Mouse (Mus musculus): ENCODE results near the gene Barx1. TPM values are rescaled to one million over a fixed set of nuclear protein-coding genes. Genes with fewer than 3 reads are reported as not detected.

The Barx1 gene
- polyA plus RNA-seq, 1 experiment: not detected

DNA sequence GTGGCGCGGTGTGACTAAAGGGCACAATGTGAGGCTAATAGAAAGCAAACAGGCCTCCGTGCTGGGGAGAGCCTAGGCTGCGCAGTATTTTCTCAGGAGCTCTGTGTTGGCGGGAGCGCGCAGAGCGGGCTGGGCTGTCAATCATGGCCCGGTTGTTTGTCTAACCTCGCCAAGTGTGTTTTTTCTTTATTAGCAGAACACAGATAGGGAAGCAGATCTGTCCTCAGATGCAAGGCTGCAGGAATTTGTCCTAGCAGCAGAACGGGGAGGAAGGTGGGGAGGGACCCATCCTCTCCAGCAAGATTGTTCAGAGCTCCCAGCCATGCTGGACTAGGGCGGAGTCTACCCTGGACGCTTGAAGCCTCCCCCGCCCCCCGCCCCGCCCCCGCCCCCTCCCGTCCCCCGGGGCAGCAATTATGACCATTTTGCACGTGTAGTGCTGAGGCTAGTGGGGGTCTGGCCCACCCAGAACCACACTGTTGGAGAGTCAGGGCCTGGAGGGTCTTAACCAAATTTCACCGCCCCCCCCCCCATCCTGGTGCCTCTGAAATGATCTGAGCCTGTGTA lies 43.7 kb downstream of the Barx1 start:
- H3K27ac ChIP-seq (ENCODE audit: insufficient read depth, low read length): no peak overlapping the region
- no peaks in the 10 kb centered on the region for H3K4me1 ChIP-seq (ENCODE audit: control insufficient read depth, insufficient read depth, low read length)
- TF ChIP-seq POLR2A (IDR thresholded peaks at IDR 0.05; ENCODE audit: extremely low read depth, insufficient read depth, low read length) (no peak), CTCF (IDR thresholded peaks at IDR 0.05; ENCODE audit: extremely low read depth, insufficient read depth, low read length) (no peak)
- H3K4me3 ChIP-seq (ENCODE audit: insufficient read depth, low read length): no peak overlapping the region

DNA sequence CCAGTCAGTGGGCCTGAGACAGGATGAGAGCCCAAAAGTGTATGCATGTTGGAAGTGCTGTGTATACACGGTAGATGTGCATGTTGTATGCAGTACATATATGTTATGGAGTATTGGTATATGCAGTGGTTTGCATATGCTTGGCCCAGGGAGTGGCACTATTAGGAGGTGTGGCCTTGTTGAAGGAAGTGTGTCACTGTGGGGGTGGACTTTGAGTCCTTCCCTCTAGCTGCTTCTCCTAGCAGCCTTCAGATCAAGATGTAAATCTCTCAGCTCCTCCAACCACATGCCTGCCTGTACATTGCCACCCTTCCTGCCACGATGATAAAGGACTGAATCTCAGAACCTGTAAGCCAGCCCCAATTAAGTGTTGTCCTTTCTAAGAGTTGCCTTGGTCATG lies 49.9 kb downstream of the Barx1 start:
- no peak for TF ChIP-seq POLR2A (IDR thresholded peaks at IDR 0.05; ENCODE audit: extremely low read depth, insufficient read depth, low read length)
- TF ChIP-seq CTCF (IDR thresholded peaks at IDR 0.05; ENCODE audit: extremely low read depth, insufficient read depth, low read length): no peak
- H3K4me1 ChIP-seq (ENCODE audit: control insufficient read depth, insufficient read depth, low read length): no peaks in the 10 kb centered on the region
- no peak overlapping the region for H3K27ac ChIP-seq (ENCODE audit: insufficient read depth, low read length)
- no peak overlapping the region for H3K4me3 ChIP-seq (ENCODE audit: insufficient read depth, low read length)

DNA sequence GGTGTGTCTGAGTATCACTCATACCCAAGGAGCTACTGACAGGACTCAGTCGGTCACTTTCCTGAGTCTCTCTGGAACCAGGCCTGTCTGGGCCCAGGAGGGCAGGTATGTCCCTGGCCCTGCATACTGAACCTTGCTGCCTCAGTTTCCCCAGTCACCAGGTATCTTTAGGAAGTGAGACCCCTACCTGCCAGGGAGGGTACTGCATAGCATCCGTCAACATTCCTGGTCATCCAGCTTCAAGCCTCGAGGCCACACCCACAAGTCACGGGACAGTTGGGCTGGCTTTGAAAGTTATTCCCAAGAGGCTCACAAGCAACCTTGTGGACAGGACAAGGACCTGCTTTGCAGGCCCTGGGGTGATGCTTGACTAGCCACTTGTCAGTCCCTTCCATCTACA lies 53.3 kb downstream of the Barx1 start:
- no peaks in the 10 kb centered on the region for H3K4me1 ChIP-seq (ENCODE audit: control insufficient read depth, insufficient read depth, low read length)
- no peak overlapping the region for H3K4me3 ChIP-seq (ENCODE audit: insufficient read depth, low read length)
- TF ChIP-seq POLR2A (IDR thresholded peaks at IDR 0.05; ENCODE audit: extremely low read depth, insufficient read depth, low read length) (no peak), CTCF (IDR thresholded peaks at IDR 0.05; ENCODE audit: extremely low read depth, insufficient read depth, low read length) (peak; percentile 26)

More for the DNA sequence above, 53.3 kb downstream of the Barx1 start:
- H3K27ac ChIP-seq (ENCODE audit: insufficient read depth, low read length): no peak overlapping the region

Other genes starting within 250 kb of the Barx1 start
- gene Zfp169, start 149.5 kb upstream of the Barx1 start, polyA plus RNA-seq (2012; rRNA removed): 13.9 and 14.0 TPM in 2 replicates
- gene A830005F24Rik, start 149.4 kb upstream of the Barx1 start, polyA plus RNA-seq (2012; rRNA removed): 1.3 and 1.6 TPM in 2 replicates
- gene Ptpdc1, start 37.3 kb upstream of the Barx1 start, polyA plus RNA-seq (2012; rRNA removed): 15.4 and 16.6 TPM in 2 replicates
- 17.5 and 17.7 TPM in 2 replicates for gene Phf2, start 208.1 kb downstream of the Barx1 start, polyA plus RNA-seq (2012; rRNA removed)